Mouse (Mus musculus): Measurements from ENCODE around the gene Cntfr.

Cntfr gene

GRCm38 (mm10) chr4:41612166-41612565, 84.7 kb downstream of the Cntfr start:
- no peak for DNase-seq (ENCODE audit: low spot score in 2 of 2)

- DNase-seq (ENCODE audit: low spot score in 2 of 2) = no peak
These were observed 86.3 kb downstream of the Cntfr start for GRCm38 (mm10) chr4:41610594-41610980.

GRCm38 (mm10) chr4:41609681-41610593, 87.0 kb downstream of the Cntfr start:
- no peak for DNase-seq (ENCODE audit: low spot score in 2 of 2)
